Mouse (Mus musculus) hindbrain, embryonic 16.5 days (tissue): ENCODE results near the gene Phactr1. TPM values are rescaled to one million over a fixed set of nuclear protein-coding genes. Genes with fewer than 3 reads are reported as not detected.
A peak's percentile ranks its signal among the peaks of the same experiment; 100 is the strongest.

Experiments used
- ATAC-seq: fragments of 200-750 bp; cut with Nextera tagmentation; 2 replicates; pipeline ENCODE4 v1.8.0; 2017; ENCODE audit warnings: moderate TSS enrichment, moderate library complexity
- H3K27ac ChIP-seq: fragments of 300-500 bp; sonication (generic); 2 replicates; pipeline ENCODE4 v1.5.1; 2014; ENCODE audit warnings: low read depth, mild to moderate bottlenecking, control low read depth, low read length, moderate library complexity
- H3K27me3 ChIP-seq: fragments of 300-500 bp; sonication (generic); replicated peaks from 2 replicates; pipeline ENCODE4 v1.6.1; 2014; ENCODE audit warnings: low read length; ENCODE audit not compliant: control insufficient read depth, insufficient read depth
- H3K36me3 ChIP-seq: fragments of 300-500 bp; sonication (generic); 2 replicates; pipeline ENCODE4 v1.6.1; 2014; ENCODE audit warnings: mild to moderate bottlenecking, low read length, moderate library complexity, mixed read lengths; ENCODE audit not compliant: control insufficient read depth, insufficient read depth
- H3K4me1 ChIP-seq: fragments of 300-500 bp; sonication (generic); 2 replicates; pipeline ENCODE4 v1.6.1; 2014; ENCODE audit warnings: low read depth, low read length; ENCODE audit not compliant: control insufficient read depth, insufficient read depth
- H3K4me2 ChIP-seq: fragments of 300-500 bp; sonication (generic); 2 replicates; pipeline ENCODE4 v1.6.1; 2014; ENCODE audit warnings: mild to moderate bottlenecking, low read length, control low read depth, moderate library complexity
- H3K4me3 ChIP-seq: fragments of 300-500 bp; sonication (generic); 2 replicates; pipeline ENCODE4 v1.5.1; 2014; ENCODE audit warnings: mild to moderate bottlenecking, low read length, control low read depth, moderate library complexity
- H3K9ac ChIP-seq: fragments of 300-500 bp; sonication (generic); 2 replicates; pipeline ENCODE4 v1.6.1; 2014; ENCODE audit warnings: low read depth, mild to moderate bottlenecking, control low read depth, low read length, moderate library complexity
- H3K9me3 ChIP-seq: fragments of 300-500 bp; sonication (generic); 2 replicates; pipeline ENCODE4 v1.6.1; 2014; ENCODE audit warnings: mild to moderate bottlenecking, low read length, moderate library complexity; ENCODE audit not compliant: control insufficient read depth
- WGBS: fragments of 180-500 bp; shearing (Covaris S2); extraction: QIAGEN DNeasy Blood & Tissue Kit; methylation state at CpG from one replicate; pipeline ENCODE4 v1.1.7; 2014; 5-methylcytosine and 5-hydroxymethylcytosine counted together
- polyA plus RNA-seq: library from polyadenylated mRNA; unstranded; fragments of >200 nt; fragmentation: Nextera tagmentation; extraction: Ambion mirVana; gene quantifications from 2 replicates; pipeline ENCODE4 v1.2.1, GENCODE M21; 2015

The Phactr1 gene
- polyA plus RNA-seq, 1 experiment from 2014 or later = 49.9 TPM

GRCm38 (mm10) chr13:42789221-42789620, 108.8 kb downstream of the Phactr1 start:
- Histone ChIP-seq H3K4me2 (no peak overlapping the region), H3K9me3 (no peaks in the 10 kb centered on the region), H3K4me1 (peaks cover 5% of the 10 kb centered on the region; the same call in 1 of the 2 replicates), H3K9ac (no peak overlapping the region), H3K27me3 (no peaks in the 10 kb centered on the region), H3K4me3 (no peak overlapping the region), H3K27ac (no peak overlapping the region), H3K36me3 (no peaks in the 10 kb centered on the region)
- whole genome bisulfite sequencing = 88% methylated on average over 13 of the region's 13 CpGs
- ATAC-seq = no peak

- Histone ChIP-seq H3K9ac (no peak overlapping the region), H3K36me3 (no peaks in the 10 kb centered on the region), H3K9me3 (no peaks in the 10 kb centered on the region), H3K4me2 (peak overlapping the region; percentile 30), H3K27me3 (no peaks in the 10 kb centered on the region), H3K4me1 (peaks cover 5% of the 10 kb centered on the region; the same call in 1 of the 2 replicates), H3K27ac (no peak overlapping the region), H3K4me3 (no peak overlapping the region)
- 24% methylated on average over 8 of the region's 8 CpGs for WGBS
- peak; percentile 30; the same call in 1 of the 2 replicates for ATAC-seq
Observed at GRCm38 (mm10) chr13:42792279-42792678, 111.9 kb downstream of the Phactr1 start.

DNA sequence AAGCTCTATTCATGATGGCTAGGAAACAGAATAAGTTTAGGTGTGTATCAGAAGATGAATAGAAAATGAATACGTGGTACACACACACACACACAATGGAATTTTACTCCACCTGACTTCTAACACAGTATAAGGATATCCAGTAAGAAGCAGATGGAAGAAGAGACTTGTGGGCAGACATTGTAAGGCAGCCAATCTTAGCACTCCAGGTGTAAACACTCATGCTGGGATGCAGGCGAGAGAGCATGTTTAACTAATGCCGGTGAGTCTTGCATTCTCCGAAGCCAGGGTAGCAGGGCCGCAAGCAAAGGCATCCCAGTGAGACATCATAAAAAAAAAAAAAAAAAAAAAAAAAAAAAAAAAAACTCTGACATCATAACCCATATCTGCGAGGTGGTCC, 120.1 kb downstream of the Phactr1 start:
- Histone ChIP-seq H3K4me1 (no peaks in the 10 kb centered on the region; the same call in 1 of the 2 replicates), H3K36me3 (no peaks in the 10 kb centered on the region), H3K27me3 (no peaks in the 10 kb centered on the region), H3K9ac (no peak overlapping the region), H3K4me3 (no peak overlapping the region), H3K27ac (no peak overlapping the region), H3K4me2 (no peak overlapping the region), H3K9me3 (no peaks in the 10 kb centered on the region)
- no peak for ATAC-seq
- 79% methylated on average over 6 of the region's 6 CpGs for WGBS

DNA sequence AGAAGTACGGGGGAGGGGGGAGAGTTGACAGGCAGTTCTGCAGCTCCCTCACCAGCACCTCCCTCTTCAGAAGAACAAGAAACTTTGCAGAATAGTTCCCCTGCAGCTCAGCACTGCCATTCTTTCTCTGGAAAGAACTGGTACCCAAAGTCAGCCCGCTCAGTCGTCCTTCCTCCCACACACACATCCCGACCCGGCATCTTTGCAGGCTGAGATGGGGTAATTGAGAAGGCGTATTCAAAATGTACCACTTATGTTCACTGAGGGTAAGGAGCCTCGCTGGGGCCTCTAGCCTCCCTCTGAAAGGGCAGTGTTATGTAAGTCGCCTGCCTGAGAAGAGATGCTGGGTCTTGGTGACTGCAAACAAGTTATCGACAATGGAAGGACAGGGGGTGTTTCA, 123.9 kb downstream of the Phactr1 start:
- ATAC-seq = no peak
- no peaks in the 10 kb centered on the region for H3K9me3 ChIP-seq
- WGBS = 29% methylated on average over 9 of the region's 9 CpGs

GRCm38 (mm10) chr13:42812762-42813161, 132.3 kb downstream of the Phactr1 start:
- Histone ChIP-seq H3K4me2 (peak overlapping the region; percentile 50), H3K4me3 (peak overlapping the region; percentile 9; the same call in 1 of the 2 replicates), H3K27me3 (no peaks in the 10 kb centered on the region), H3K27ac (no peak overlapping the region), H3K9me3 (no peaks in the 10 kb centered on the region), H3K4me1 (peaks cover 9% of the 10 kb centered on the region), H3K36me3 (no peaks in the 10 kb centered on the region), H3K9ac (no peak overlapping the region)
- 12% methylated on average over 7 of the region's 7 CpGs for WGBS
- peak; percentile 81 for ATAC-seq

More for the DNA sequence above, 123.9 kb downstream of the Phactr1 start:
- Histone ChIP-seq H3K4me3 (no peak overlapping the region), H3K36me3 (no peaks in the 10 kb centered on the region), H3K27ac (no peak overlapping the region), H3K9ac (no peak overlapping the region), H3K4me2 (no peak overlapping the region), H3K4me1 (no peaks in the 10 kb centered on the region; the same call in 1 of the 2 replicates), H3K27me3 (no peaks in the 10 kb centered on the region)

DNA sequence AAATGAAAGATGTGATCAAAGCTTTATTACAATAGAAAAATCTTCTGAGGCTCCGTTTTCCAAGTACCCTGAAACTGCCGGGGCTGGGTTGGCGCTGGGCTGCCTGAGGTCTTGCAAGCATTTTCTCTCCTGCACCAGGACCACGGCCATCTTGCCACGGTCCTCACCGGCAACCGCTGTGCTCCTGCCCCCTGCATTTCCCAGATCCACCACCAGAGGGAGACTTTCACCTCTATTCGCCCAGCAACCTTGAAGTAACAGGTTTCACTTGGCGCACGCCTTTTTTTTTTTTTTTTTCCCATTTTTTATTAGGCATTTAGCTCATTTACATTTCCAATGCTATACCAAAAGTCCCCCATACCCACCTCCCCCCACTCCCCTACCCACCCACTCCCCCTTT, 138.0 kb downstream of the Phactr1 start:
- Histone ChIP-seq H3K4me3 (no peak overlapping the region), H3K4me2 (no peak overlapping the region), H3K27ac (no peak overlapping the region), H3K4me1 (peaks cover 6% of the 10 kb centered on the region), H3K9ac (no peak overlapping the region), H3K27me3 (no peaks in the 10 kb centered on the region), H3K9me3 (no peaks in the 10 kb centered on the region), H3K36me3 (no peaks in the 10 kb centered on the region)
- no peak for ATAC-seq
- 54% methylated on average over 10 of the region's 10 CpGs for WGBS

DNA sequence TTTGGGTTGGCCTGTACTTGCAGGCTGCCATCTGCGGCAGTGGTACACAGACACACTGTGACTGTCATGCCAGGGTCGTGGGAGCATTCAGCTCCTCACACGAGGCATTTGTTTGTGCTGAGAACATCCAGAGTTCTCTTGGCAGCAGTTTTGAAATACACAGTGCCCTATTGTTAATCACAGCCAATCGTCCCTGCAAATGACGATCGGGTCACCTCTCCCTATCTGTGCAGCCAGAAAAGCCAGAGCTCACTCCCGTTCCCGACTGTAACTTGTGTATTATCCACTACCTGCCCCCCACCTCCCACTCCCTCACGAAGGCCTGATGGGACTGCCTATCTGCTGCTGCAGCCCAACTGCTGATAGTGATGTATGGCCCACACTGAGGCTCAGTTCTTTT, 140.1 kb downstream of the Phactr1 start:
- WGBS = 35% methylated on average over 9 of the region's 9 CpGs
- H3K27ac ChIP-seq = no peak overlapping the region
- H3K4me3 ChIP-seq = no peak overlapping the region
- H3K4me2 ChIP-seq = no peak overlapping the region
- peaks cover 2% of the 10 kb centered on the region; the same call in 1 of the 2 replicates for H3K4me1 ChIP-seq
- no peaks in the 10 kb centered on the region for H3K27me3 ChIP-seq
- no peaks in the 10 kb centered on the region for H3K9me3 ChIP-seq
- H3K9ac ChIP-seq = no peak overlapping the region
- ATAC-seq = peak; percentile 70
- H3K36me3 ChIP-seq = no peaks in the 10 kb centered on the region

GRCm38 (mm10) chr13:42821426-42822106, 141.1 kb downstream of the Phactr1 start:
- 52% methylated on average over 15 of the region's 15 CpGs for WGBS
- no peak overlapping the region for H3K4me3 ChIP-seq
- peaks cover 2% of the 10 kb centered on the region; the same call in 1 of the 2 replicates for H3K4me1 ChIP-seq
- H3K9me3 ChIP-seq = no peaks in the 10 kb centered on the region
- H3K9ac ChIP-seq = no peak overlapping the region
- ATAC-seq = no peak
- no peaks in the 10 kb centered on the region for H3K27me3 ChIP-seq
- no peak overlapping the region for H3K4me2 ChIP-seq
- no peaks in the 10 kb centered on the region for H3K36me3 ChIP-seq
- no peak overlapping the region for H3K27ac ChIP-seq

GRCm38 (mm10) chr13:42822545-42822944, 142.1 kb downstream of the Phactr1 start:
- ATAC-seq = peak; percentile 68
- WGBS = 22% methylated on average over 10 of the region's 10 CpGs

More at GRCm38 (mm10) chr13:42822545-42822944, 142.1 kb downstream of the Phactr1 start:
- no peak overlapping the region for H3K4me3 ChIP-seq
- no peak overlapping the region for H3K4me2 ChIP-seq
- no peak overlapping the region for H3K9ac ChIP-seq
- H3K27ac ChIP-seq = no peak overlapping the region
- peaks cover 2% of the 10 kb centered on the region; the same call in 1 of the 2 replicates for H3K4me1 ChIP-seq
- H3K27me3 ChIP-seq = no peaks in the 10 kb centered on the region
- no peaks in the 10 kb centered on the region for H3K36me3 ChIP-seq
- no peaks in the 10 kb centered on the region for H3K9me3 ChIP-seq
